Mouse (Mus musculus) left cerebral cortex, adult 9 months (tissue): ENCODE measurements at regions not wholly inside any gene's neighbourhood (a gene's known extent, or its start where the extent isn't known, plus 50 kb on each side); places are given as distances from the start of the nearest gene placed in this dataset.

Source experiments
- DNase-seq, 2 experiments: peaks; one replicate each; pipeline ENCODE4 v3.0.0; 2022; ENCODE audit warnings: low spot score in 2 of 2

DNA sequence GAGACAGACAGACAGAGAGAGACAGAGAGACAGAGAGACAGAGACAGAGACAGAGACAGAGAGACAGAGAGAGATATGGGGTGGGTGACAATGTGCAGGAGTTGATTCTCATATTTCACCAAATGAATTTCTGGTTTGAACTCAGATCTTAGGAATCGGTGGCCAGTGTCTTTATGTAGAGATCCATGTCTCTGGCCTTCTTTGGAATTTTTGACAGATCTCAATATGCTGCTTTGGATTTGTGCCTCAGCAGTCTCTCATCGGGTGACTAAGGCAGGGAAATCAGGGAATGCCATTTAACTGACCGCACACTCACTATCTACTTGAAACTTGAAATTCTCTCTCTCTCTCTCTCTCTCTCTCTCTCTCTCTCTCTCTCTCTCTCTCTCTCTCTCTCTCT, 286.3 kb upstream of the Mpdz start:
- DNase-seq, result no peak

GRCm38 (mm10) chr4:81727735-81728581, 285.3 kb upstream of the Mpdz start:
- DNase-seq, result no peak

GRCm38 (mm10) chr4:81726761-81727723, 284.4 kb upstream of the Mpdz start:
- no peak for DNase-seq

DNA sequence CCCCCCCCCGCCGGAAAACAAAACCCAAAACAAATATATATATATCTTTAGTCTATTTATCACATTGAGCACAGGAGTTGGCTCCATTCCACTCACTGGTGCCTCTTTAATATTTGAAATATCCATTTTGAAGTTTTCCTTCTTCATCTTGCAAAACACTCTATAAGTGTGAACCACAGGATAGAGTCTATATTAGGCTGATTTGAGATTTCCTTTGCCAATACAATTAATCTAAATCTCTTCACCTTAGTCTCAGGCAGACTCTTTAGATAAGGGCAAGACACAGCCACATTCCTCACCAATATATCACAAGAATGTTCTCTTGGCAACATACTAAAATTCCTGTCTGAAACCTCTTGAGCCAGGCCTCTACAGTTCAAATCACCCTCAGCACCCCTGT, 282.1 kb upstream of the Mpdz start:
- no peak for DNase-seq

GRCm38 (mm10) chr4:81712378-81712777, 269.8 kb upstream of the Mpdz start:
- no peak for DNase-seq

GRCm38 (mm10) chr4:81695182-81695581, 252.6 kb upstream of the Mpdz start:
- no peak for DNase-seq

- DNase-seq, result no peak
These were observed 234.6 kb upstream of the Mpdz start for GRCm38 (mm10) chr4:81677205-81677604.

DNA sequence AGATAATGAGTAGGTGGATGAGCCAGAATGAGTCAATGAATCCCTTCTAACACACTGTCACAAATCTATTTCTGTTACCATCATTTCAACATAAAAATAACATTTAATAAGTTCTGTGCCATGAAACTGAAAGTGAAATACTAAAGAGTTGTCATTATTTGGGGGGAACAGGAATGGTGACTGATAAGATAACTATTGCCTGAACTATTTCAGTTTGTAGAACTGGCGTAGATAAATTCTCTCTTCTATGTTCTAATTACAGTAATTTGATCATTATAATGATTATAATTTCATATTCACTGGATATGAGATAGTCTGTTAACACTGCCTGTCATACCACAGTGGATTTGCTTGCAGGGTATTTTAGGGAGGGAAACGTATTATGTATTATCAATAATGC, 232.3 kb upstream of the Mpdz start:
- DNase-seq, result no peak

GRCm38 (mm10) chr4:81673398-81674265, 231.0 kb upstream of the Mpdz start:
- DNase-seq, result no peak

GRCm38 (mm10) chr4:81671986-81672385, 229.4 kb upstream of the Mpdz start:
- no peak for DNase-seq

DNA sequence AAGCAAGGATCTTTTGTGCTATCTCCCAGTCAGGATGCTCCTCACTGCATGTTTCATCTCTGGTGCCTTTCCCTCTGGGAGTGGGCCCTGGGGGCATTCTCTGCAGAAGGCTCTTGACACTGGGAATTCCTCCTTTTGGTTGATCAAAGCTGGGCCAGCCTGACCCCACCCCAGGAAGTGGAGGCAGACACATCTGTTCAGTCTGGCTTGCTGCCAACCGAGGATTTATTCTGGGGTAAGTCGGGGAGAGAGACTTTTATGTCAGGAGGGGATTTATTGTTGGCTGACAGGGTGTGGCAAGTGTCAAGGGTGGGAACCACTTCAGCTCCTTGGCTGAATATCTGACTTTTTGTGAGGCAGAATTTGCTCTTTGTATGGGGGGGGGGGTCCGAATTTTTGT, 226.6 kb upstream of the Mpdz start:
- DNase-seq, result no peak

- DNase-seq, result no peak
These were observed 218.5 kb upstream of the Mpdz start for GRCm38 (mm10) chr4:81661096-81661495.

- DNase-seq, result no peak
These were observed 185.8 kb upstream of the Mpdz start for GRCm38 (mm10) chr4:81628496-81628828.

DNA sequence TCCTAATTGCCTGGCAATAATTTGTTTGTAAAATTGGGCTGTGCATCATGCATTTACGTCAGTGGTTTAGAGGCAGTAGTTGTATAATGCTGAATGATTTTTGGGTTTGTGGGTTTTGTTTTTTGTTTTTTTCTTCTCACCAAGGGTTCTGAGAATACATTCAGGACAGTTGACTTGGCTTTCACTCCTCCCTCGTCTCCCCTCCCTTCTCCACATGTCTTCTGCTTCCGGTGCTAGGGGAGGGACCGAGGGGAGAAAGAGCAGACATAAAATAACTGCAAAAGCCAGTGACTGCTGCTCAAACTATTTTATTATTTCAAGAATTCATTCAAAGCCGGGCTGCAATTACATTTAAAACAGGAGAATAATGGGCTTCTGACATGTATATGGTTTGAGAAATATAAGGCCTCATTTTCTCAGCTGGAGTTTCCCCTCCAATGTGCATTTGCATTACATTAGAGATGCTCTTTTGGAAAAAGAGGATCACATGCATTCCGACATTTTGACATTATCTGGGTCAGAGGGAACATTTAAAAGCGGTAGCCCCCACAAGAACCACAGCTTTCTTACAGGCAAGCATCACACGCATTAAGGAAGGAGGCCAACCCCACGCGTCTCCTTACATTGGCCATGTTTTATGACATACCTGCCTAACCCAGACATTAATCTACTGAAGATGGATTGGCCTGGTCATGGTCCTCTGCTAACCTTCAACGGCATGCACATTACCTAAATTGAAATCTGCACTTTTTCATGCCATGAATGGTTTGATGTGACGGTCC, 185.3 kb upstream of the Mpdz start:
- DNase-seq, result no peak

GRCm38 (mm10) chr4:81625348-81625934, 182.8 kb upstream of the Mpdz start:
- no peak for DNase-seq

GRCm38 (mm10) chr4:81624111-81624510, 181.5 kb upstream of the Mpdz start:
- DNase-seq, result no peak

- no peak for DNase-seq
These were observed 178.9 kb upstream of the Mpdz start for GRCm38 (mm10) chr4:81621391-81622137.

DNA sequence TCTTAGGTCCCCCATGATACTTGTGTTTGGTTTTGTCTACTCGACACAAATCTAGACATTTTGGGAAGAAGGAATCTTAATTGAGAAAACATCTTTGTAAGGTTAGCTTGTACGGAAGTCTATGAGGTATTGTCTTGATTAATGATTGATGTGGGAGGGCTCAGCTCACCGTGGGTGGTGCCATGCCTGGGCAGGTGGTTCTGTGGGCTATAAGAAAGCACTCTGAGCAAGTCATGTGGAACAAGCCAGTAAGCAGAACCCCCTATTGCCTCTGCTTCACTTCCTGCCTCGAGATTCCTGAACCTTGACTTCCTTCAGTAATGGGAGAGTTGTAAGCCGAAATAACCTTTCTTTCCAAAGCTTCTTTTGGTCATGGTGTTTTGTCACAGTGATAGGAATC, 174.6 kb upstream of the Mpdz start:
- no peak for DNase-seq

DNA sequence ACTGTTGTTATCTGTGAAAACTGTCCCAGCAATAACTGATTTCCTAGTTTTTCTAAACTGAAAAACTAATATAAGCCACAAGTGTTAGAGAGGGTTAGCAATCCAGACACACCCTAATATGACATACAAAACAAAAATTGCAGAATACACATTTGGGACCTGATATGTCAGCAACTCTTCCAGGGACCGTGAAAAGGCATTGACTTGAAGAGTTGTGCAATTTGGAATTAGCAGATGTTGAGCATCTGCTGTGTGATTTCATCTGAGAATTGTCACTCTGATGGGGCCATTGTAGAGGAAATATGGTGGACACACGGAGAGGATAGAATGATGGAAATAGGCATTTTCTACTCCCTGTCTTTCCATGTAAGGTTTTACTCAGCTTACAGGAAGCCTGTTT, 168.6 kb upstream of the Mpdz start:
- DNase-seq, result no peak

DNA sequence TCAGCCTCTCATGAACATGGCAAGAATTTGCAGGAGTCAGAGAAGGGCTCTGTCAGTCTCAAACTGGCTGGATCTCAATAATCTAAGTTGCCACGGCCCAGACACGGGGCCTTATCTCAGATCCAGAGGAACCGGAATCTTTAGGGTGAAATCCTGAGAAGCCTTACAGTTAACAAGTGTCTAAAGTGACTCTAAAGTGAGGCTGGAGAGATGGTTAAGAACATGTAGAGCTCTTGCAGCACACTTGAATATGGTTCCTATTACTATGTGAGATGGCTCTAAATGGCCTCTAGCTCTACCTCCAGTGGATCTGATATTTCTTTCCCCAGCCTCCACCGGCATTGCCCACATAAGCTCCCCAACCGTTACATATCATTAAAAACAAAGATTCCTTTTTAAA, 157.8 kb upstream of the Mpdz start:
- DNase-seq, result no peak
